In the genomic region with DNA sequence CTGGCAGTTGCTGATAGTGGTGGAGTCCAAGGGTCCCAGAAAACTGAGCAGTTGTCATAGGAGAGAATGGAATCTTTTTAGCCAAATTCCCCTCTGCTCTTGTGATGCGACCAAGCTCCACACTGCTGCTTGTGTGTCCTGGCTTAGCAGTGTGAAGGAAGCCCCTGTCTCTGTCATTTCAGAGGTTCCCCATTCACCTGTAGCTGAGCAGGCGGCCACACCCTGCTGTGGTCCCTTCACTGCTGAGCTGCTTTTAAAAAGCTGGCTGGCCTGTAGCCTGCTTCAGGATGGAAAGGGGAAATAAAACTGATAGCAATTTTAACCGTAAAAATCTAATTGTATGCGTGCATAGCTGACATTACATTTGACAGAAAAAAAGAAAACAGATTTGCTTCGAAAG, we compare ENCODE assay signal across 23 mouse cellular contexts. TPM values are rescaled to one million over a fixed set of nuclear protein-coding genes. Genes with fewer than 3 reads are reported as not detected.
DNase-seq lines count a peak whose midpoint lies in the region; ATAC-seq and TF ChIP-seq lines count a peak whose summit lies in the region.
"Had no signal": no experiment of that assay in that cellular context is flagged by ENCODE, and none has a peak within 500 bp of the region (broad histone marks: within the 10 kb centered on the region; RNA-seq: fewer than 3 reads in every experiment).

No protein-coding gene starts in this region.

- TF ChIP-seq POLR2A in CH12.LX (IDR thresholded peaks at IDR 0.05; ENCODE audit: low read depth, low read length), result no peak

- 62% methylated on average over 5 of the region's 5 CpGs for WGBS in kidney, embryonic 15.5 days
- WGBS in intestine, embryonic 16.5 days, result 57% methylated on average over 5 of the region's 5 CpGs
- 68% methylated on average over 5 of the region's 5 CpGs for WGBS in stomach, embryonic 15.5 days
- 79% methylated on average over 5 of the region's 5 CpGs for WGBS in forebrain, embryonic 16.5 days
- WGBS in embryonic facial prominence, embryonic 10.5 days, result 77% methylated on average over 5 of the region's 5 CpGs

- no peak for TF ChIP-seq CTCF in CH12.LX (conservative IDR thresholded peaks at IDR 0.05 in 1 of 2, IDR thresholded peaks at IDR 0.05 in 1 of 2; ENCODE audit: low read depth in 2 of 2, low read length in 2 of 2)

- H3K9me3 ChIP-seq in kidney, embryonic 15.5 days (replicated peaks), result no peaks in the 10 kb centered on the region
- no peaks in the 10 kb centered on the region for H3K9me3 ChIP-seq in CH12.LX (replicated peaks; ENCODE audit: low read length)
- H3K9me3 ChIP-seq in intestine, embryonic 16.5 days (ENCODE audit: control insufficient read depth, low read length), result no peaks in the 10 kb centered on the region
- H3K9me3 ChIP-seq in stomach, embryonic 15.5 days, result no peaks in the 10 kb centered on the region
- no peaks in the 10 kb centered on the region for H3K9me3 ChIP-seq in forebrain, embryonic 16.5 days (ENCODE audit: control insufficient read depth, low read length)
- no peaks in the 10 kb centered on the region for H3K9me3 ChIP-seq in embryonic facial prominence, embryonic 10.5 days
- H3K9me3 ChIP-seq: forebrain, embryonic 10.5 days; heart, embryonic 10.5 days; hindbrain, embryonic 15.5 days; liver, embryonic 13.5 days; midbrain, embryonic 15.5 days; neural tube, embryonic 12.5 days had no signal

- dilution Hi-C loops in CH12.LX (cut with MboI; ENCODE audit: extremely low pct_ligation_motif_present, extremely low pct_unique_long_range_greater_than_20kb, low sequenced_read_pairs), result no loop called here

- peaks cover 26% of the 10 kb centered on the region for H3K4me1 ChIP-seq in kidney, embryonic 15.5 days
- peaks cover 22 to 61% of the 10 kb centered on the region in 2 experiments for H3K4me1 ChIP-seq in CH12.LX (ENCODE audit: control insufficient read depth in 1 of 2, insufficient read depth in 2 of 2)
- peaks cover 27% of the 10 kb centered on the region for H3K4me1 ChIP-seq in intestine, embryonic 16.5 days (ENCODE audit: control insufficient read depth, insufficient read depth, low read length)
- peaks cover 30% of the 10 kb centered on the region for H3K4me1 ChIP-seq in stomach, embryonic 15.5 days
- H3K4me1 ChIP-seq in forebrain, embryonic 16.5 days (replicated peaks; ENCODE audit: control insufficient read depth, insufficient read depth, low read length), result no peaks in the 10 kb centered on the region; the same call in 1 of the 2 replicates
- peaks cover 8% of the 10 kb centered on the region; the same call in 1 of the 2 replicates for H3K4me1 ChIP-seq in embryonic facial prominence, embryonic 10.5 days
- H3K4me1 ChIP-seq: forebrain, embryonic 10.5 days; hindbrain, embryonic 15.5 days; liver, embryonic 13.5 days; midbrain, embryonic 15.5 days; neural tube, embryonic 12.5 days had no signal

- no peak for ATAC-seq in kidney, embryonic 15.5 days (replicated peaks; ENCODE audit: low FRiP score)
- ATAC-seq in intestine, embryonic 16.5 days, result no peak
- no peak for ATAC-seq in stomach, embryonic 15.5 days (ENCODE audit: insufficient read depth, low FRiP score, low read depth)
- no peak for ATAC-seq in forebrain, embryonic 16.5 days
- ATAC-seq: forebrain, postnatal 0 days; midbrain, embryonic 15.5 days had no signal

- H3K27ac ChIP-seq in kidney, embryonic 15.5 days, result peak overlapping the region; percentile 79
- H3K27ac ChIP-seq in CH12.LX (ENCODE audit: insufficient read depth, low read depth), result peak overlapping the region; percentile 69; the same call in 1 of the 2 replicates
- H3K27ac ChIP-seq in intestine, embryonic 16.5 days (ENCODE audit: low read length), result peak overlapping the region; percentile 77
- H3K27ac ChIP-seq in stomach, embryonic 15.5 days, result peak overlapping the region; percentile 71; the same call in 1 of the 2 replicates
- H3K27ac ChIP-seq in forebrain, embryonic 16.5 days (ENCODE audit: low read length), result no peak overlapping the region
- H3K27ac ChIP-seq in embryonic facial prominence, embryonic 10.5 days (replicated peaks), result no peak overlapping the region
- H3K27ac ChIP-seq: forebrain, embryonic 10.5 days; heart, embryonic 10.5 days; hindbrain, embryonic 15.5 days; liver, embryonic 13.5 days; midbrain, embryonic 15.5 days; neural tube, embryonic 12.5 days had no signal

- no peak overlapping the region for H3K4me2 ChIP-seq in kidney, embryonic 15.5 days
- H3K4me2 ChIP-seq in CH12.LX (ENCODE audit: insufficient read depth, low read depth, poor library complexity, severe bottlenecking), result peak overlapping the region; percentile 37
- no peak overlapping the region for H3K4me2 ChIP-seq in intestine, embryonic 16.5 days (ENCODE audit: low read depth, low read length)
- H3K4me2 ChIP-seq in stomach, embryonic 15.5 days, result no peak overlapping the region
- no peak overlapping the region for H3K4me2 ChIP-seq in forebrain, embryonic 16.5 days (ENCODE audit: low read length)
- H3K4me2 ChIP-seq: hindbrain, embryonic 15.5 days; liver, embryonic 13.5 days; midbrain, embryonic 15.5 days; neural tube, embryonic 12.5 days had no signal

- H3K9ac ChIP-seq in kidney, embryonic 15.5 days, result no peak overlapping the region
- no peak overlapping the region for H3K9ac ChIP-seq in CH12.LX (ENCODE audit: insufficient read depth, low read depth)
- no peak overlapping the region for H3K9ac ChIP-seq in intestine, embryonic 16.5 days (ENCODE audit: low read depth, low read length)
- H3K9ac ChIP-seq in stomach, embryonic 15.5 days, result no peak overlapping the region
- H3K9ac ChIP-seq in forebrain, embryonic 16.5 days (replicated peaks; ENCODE audit: low read depth, low read length), result no peak overlapping the region
- H3K9ac ChIP-seq: forebrain, postnatal 0 days; hindbrain, embryonic 15.5 days; liver, embryonic 13.5 days; midbrain, embryonic 15.5 days; neural tube, embryonic 12.5 days had no signal

- in situ Hi-C loops in CH12.LX (cut with MboI; ENCODE audit: low pct_ligation_motif_present, low pct_unique_long_range_greater_than_20kb, low sequenced_read_pairs), result no loop called here

- H3K4me3 ChIP-seq in kidney, embryonic 15.5 days (replicated peaks), result no peak overlapping the region
- no peak overlapping the region for H3K4me3 ChIP-seq in CH12.LX (replicated peaks in 1 of 3; ENCODE audit: low read depth in 2 of 3, low read length in 2 of 3, poor library complexity in 1 of 3)
- no peak overlapping the region for H3K4me3 ChIP-seq in intestine, embryonic 16.5 days (ENCODE audit: low read length)
- no peak overlapping the region for H3K4me3 ChIP-seq in stomach, embryonic 15.5 days (replicated peaks)
- H3K4me3 ChIP-seq in forebrain, embryonic 16.5 days (replicated peaks; ENCODE audit: low read length), result no peak overlapping the region
- H3K4me3 ChIP-seq in embryonic facial prominence, embryonic 10.5 days, result no peak overlapping the region
- H3K4me3 ChIP-seq: forebrain, embryonic 10.5 days; heart, embryonic 10.5 days; hindbrain, embryonic 15.5 days; liver, embryonic 13.5 days; midbrain, embryonic 15.5 days; neural tube, embryonic 12.5 days had no signal

- H3K36me3 ChIP-seq in kidney, embryonic 15.5 days, result peaks cover 24% of the 10 kb centered on the region
- H3K36me3 ChIP-seq in CH12.LX (replicated peaks in 1 of 2; ENCODE audit: control insufficient read depth in 1 of 2, insufficient read depth in 1 of 2, low read length in 1 of 2), result peaks cover 12 to 31% of the 10 kb centered on the region in 2 experiments
- peaks cover 7% of the 10 kb centered on the region; the same call in 1 of the 2 replicates for H3K36me3 ChIP-seq in intestine, embryonic 16.5 days (ENCODE audit: control insufficient read depth, insufficient read depth, low read length)
- H3K36me3 ChIP-seq in stomach, embryonic 15.5 days, result peaks cover 15% of the 10 kb centered on the region; the same call in 1 of the 2 replicates
- H3K36me3 ChIP-seq in forebrain, embryonic 16.5 days (ENCODE audit: control insufficient read depth, insufficient read depth), result no peaks in the 10 kb centered on the region
- H3K36me3 ChIP-seq in embryonic facial prominence, embryonic 10.5 days (replicated peaks), result no peaks in the 10 kb centered on the region
- H3K36me3 ChIP-seq: forebrain, embryonic 10.5 days; hindbrain, embryonic 15.5 days; midbrain, embryonic 15.5 days; neural tube, embryonic 12.5 days had no signal

- no peak for TF ChIP-seq EP300 in CH12.LX (IDR thresholded peaks at IDR 0.05; ENCODE audit: low read length)

- no peak for TF ChIP-seq RAD21 in CH12.LX (IDR thresholded peaks at IDR 0.05; ENCODE audit: low read depth, low read length)

- no peaks in the 10 kb centered on the region for H3K27me3 ChIP-seq in kidney, embryonic 15.5 days
- H3K27me3 ChIP-seq in CH12.LX (replicated peaks), result no peaks in the 10 kb centered on the region
- H3K27me3 ChIP-seq in intestine, embryonic 16.5 days (replicated peaks; ENCODE audit: control insufficient read depth, insufficient read depth, low read length), result no peaks in the 10 kb centered on the region
- H3K27me3 ChIP-seq in stomach, embryonic 15.5 days (replicated peaks), result no peaks in the 10 kb centered on the region
- H3K27me3 ChIP-seq in forebrain, embryonic 16.5 days (replicated peaks; ENCODE audit: control insufficient read depth, insufficient read depth, low read length), result no peaks in the 10 kb centered on the region
- H3K27me3 ChIP-seq in embryonic facial prominence, embryonic 10.5 days (replicated peaks; ENCODE audit: low read depth, poor library complexity, severe bottlenecking), result no peaks in the 10 kb centered on the region
- H3K27me3 ChIP-seq: hindbrain, embryonic 15.5 days; liver, embryonic 13.5 days; midbrain, embryonic 15.5 days; neural tube, embryonic 12.5 days had no signal

- peaks cover 6% of the 10 kb centered on the region; the same call in 1 of the 2 replicates for H3K79me2 ChIP-seq in CH12.LX (replicated peaks; ENCODE audit: control insufficient read depth, extremely low read depth, insufficient read depth, poor library complexity, severe bottlenecking)

- no peak for DNase-seq in kidney, adult 9 months
- DNase-seq in CH12.LX (ENCODE audit: extremely low read depth), result no peak
- DNase-seq in gastrocnemius, adult 8-10 months (ENCODE audit: low spot score in 2 of 2), result no peak
- DNase-seq in embryonic facial prominence, embryonic 10.5 days (ENCODE audit: low spot score), result no peak
- DNase-seq: adrenal gland, postnatal 25 days; cerebellum, adult 9-10 months; forebrain, postnatal 0 days; gastrocnemius, postnatal 36 days; kidney, adult 11 months; kidney, postnatal 36 days; liver, embryonic 13.5 days; lung, adult 2 months; right cerebral cortex, postnatal 4 days; thymus, postnatal 25 days had no signal

RNA-seq across cellular contexts. Expression of a gene that starts 49.0 kb away (rescaled TPM):
- polyA plus RNA-seq in kidney, embryonic 15.5 days (2015; fragmentation: Nextera tagmentation; extraction: Ambion mirVana), result 29.0 and 30.8 TPM in 2 replicates
- total RNA-seq in CH12.LX (2012; rRNA removed) (5.7 and 6.0 TPM in 2 replicates), CH12.LX (2014; rRNA removed) (8.1 and 8.7 TPM in 2 replicates)
- polyA plus RNA-seq in CH12.LX (2012; ENCODE audit: insufficient read length, low read depth), result 12.8 and 13.3 TPM in 2 replicates
- 23.2 and 24.9 TPM in 2 replicates for polyA plus RNA-seq in intestine, embryonic 16.5 days (2015; fragmentation: Nextera tagmentation; extraction: Ambion mirVana)
- polyA plus RNA-seq in stomach, embryonic 15.5 days (2015; fragmentation: Nextera tagmentation; extraction: Ambion mirVana), result 23.3 and 25.0 TPM in 2 replicates
- 10 to 100 TPM in 1 of 4 experiments, 1 to 10 TPM in 3; 6.7 to 11.6 (median 8.8) TPM for total RNA-seq in gastrocnemius, adult 8-10 months (2022)
- polyA plus RNA-seq in forebrain, embryonic 16.5 days (2015; fragmentation: Nextera tagmentation; extraction: Ambion mirVana), result 29.1 and 30.8 TPM in 2 replicates
- 30.5 and 32.3 TPM in 2 replicates for polyA plus RNA-seq in embryonic facial prominence, embryonic 10.5 days (2016; fragmentation: Nextera tagmentation; extraction: Ambion mirVana)

Comparison
In these comparisons a context has a peak if more than half of its experiments do, and no peak if none do; other contexts are left out.
1. H3K27ac ChIP-seq: peak in kidney, embryonic 15.5 days (single experiment), CH12.LX (single experiment), intestine, embryonic 16.5 days (single experiment) and stomach, embryonic 15.5 days (single experiment); none in forebrain, embryonic 16.5 days (single experiment) and embryonic facial prominence, embryonic 10.5 days (single experiment).